Mouse (Mus musculus) bone marrow, adult 2 months (tissue): Measurements from ENCODE around the gene Orc2. TPM values are rescaled to one million over a fixed set of nuclear protein-coding genes. Genes with fewer than 3 reads are reported as not detected.

ENCODE experiments used
- H3K27ac ChIP-seq: fragments of 200-500 bp; 2 replicates; pipeline ENCODE4 v1.5.1; 2012; ENCODE audit warnings: low read depth, mild to moderate bottlenecking, control low read depth, inconsistent platforms, low read length; ENCODE audit not compliant: control insufficient read depth, poor library complexity, insufficient read depth
- H3K4me1 ChIP-seq: fragments of 200-500 bp; 2 replicates; pipeline ENCODE4 v1.6.1; 2011; ENCODE audit warnings: low read length; ENCODE audit not compliant: control insufficient read depth, insufficient read depth
- H3K4me3 ChIP-seq: fragments of 200-500 bp; replicated peaks from 2 replicates; pipeline ENCODE3; 2011; ENCODE audit warnings: mild to moderate bottlenecking, low read depth, low read length, control low read depth; ENCODE audit not compliant: control insufficient read depth
- CTCF ChIP-seq: fragments of 200-500 bp; IDR thresholded peaks from 2 replicates; pipeline ENCODE4 v1.5.1; 2011; ENCODE audit warnings: low read length, control low read depth; ENCODE audit not compliant: control insufficient read depth, insufficient read depth
- POLR2A ChIP-seq: fragments of 200-500 bp; IDR thresholded peaks from 2 replicates; pipeline ENCODE4 v1.6.1; 2011; ENCODE audit warnings: low read depth, mild to moderate bottlenecking, control low read depth, low read length, borderline replicate concordance; ENCODE audit not compliant: control insufficient read depth
- WGBS: fragments of 180-500 bp; shearing (Covaris S2); methylation state at CpG from one replicate; pipeline ENCODE4 v1.1.7; 2018; 5-methylcytosine and 5-hydroxymethylcytosine counted together
- polyA plus RNA-seq: library from polyadenylated mRNA; stranded (reverse); fragments of >200 nt; gene quantifications from 2 replicates; pipeline ENCODE4 v1.2.4, GENCODE M21; 2011; ENCODE audit warnings: low replicate concordance; ENCODE audit not compliant: missing spikeins, insufficient read depth, insufficient read length

Gene Orc2
- polyA plus RNA-seq, 1 experiment, result 22.6 TPM

DNA sequence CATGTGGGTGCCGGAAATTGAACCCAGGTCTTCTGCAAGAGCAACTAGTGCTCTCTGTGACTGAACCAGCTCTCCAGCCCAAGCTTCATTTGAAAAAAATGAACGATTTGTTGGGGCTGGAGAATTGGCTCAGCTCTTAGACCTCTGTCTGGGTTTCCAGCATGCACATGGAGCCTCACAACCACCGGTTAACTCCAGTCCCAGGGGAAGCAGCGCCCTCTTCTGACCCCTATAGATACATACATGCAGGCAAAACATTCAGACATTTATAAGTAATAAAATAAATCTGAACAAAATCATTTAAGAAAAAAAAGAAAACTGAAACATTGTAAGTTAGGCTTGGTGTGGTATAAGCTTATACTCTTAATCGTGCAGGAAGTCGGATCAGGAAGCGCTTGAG, 56.5 kb downstream of the Orc2 start:
- TF ChIP-seq POLR2A, result no peak
- TF ChIP-seq CTCF, result no peak
- 72% methylated on average over 7 of the region's 7 CpGs for WGBS
- H3K4me1 ChIP-seq, result peaks cover 2% of the 10 kb centered on the region
- H3K4me3 ChIP-seq, result no peak overlapping the region
- no peak overlapping the region for H3K27ac ChIP-seq

DNA sequence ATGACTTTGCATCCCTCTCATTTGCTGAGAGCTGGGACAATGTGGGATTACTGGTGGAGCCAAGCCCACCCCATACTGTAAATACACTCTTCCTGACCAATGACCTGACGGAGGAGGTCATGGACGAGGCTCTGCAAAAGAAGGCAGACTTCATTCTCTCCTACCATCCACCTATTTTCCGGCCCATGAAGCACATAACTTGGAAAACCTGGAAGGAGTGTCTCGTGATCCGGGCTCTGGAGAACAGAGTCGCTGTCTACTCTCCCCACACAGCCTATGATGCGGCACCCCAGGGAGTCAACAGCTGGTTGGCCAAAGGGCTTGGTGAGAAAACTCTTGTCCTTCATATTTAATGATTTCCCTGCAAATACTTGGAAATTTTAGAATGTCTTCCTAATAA, 57.1 kb downstream of the Orc2 start:
- no peak overlapping the region for H3K4me3 ChIP-seq
- TF ChIP-seq CTCF (no peak), POLR2A (no peak)
- peaks cover 2% of the 10 kb centered on the region for H3K4me1 ChIP-seq
- H3K27ac ChIP-seq, result no peak overlapping the region
- 91% methylated on average over 7 of the region's 7 CpGs for WGBS

DNA sequence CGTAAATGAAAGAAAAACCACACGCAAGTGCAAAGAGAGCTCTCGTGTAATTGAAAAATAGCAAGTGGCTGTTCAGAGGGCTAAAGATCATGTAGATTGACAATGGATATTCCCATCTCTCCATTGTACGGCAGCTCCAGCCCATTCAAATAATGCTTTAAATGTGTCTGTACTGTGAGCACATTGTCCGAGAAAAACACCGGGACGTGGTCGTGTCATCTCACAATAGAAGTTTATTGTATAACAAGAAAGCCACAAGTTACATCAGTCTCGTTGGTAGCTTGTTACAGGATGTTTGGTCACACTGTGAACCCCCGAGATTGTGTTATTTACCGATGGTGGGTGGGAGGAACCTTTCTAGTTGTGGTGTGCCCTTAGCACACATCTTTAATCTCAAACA, 59.0 kb downstream of the Orc2 start:
- TF ChIP-seq CTCF, result no peak
- TF ChIP-seq POLR2A, result no peak
- under 1% methylated on average over 11 of the region's 11 CpGs for WGBS
- Histone ChIP-seq H3K4me3 (peak overlapping the region; percentile 98), H3K4me1 (peaks cover 2% of the 10 kb centered on the region), H3K27ac (peak overlapping the region; percentile 96; the same call in 1 of the 2 replicates)

DNA sequence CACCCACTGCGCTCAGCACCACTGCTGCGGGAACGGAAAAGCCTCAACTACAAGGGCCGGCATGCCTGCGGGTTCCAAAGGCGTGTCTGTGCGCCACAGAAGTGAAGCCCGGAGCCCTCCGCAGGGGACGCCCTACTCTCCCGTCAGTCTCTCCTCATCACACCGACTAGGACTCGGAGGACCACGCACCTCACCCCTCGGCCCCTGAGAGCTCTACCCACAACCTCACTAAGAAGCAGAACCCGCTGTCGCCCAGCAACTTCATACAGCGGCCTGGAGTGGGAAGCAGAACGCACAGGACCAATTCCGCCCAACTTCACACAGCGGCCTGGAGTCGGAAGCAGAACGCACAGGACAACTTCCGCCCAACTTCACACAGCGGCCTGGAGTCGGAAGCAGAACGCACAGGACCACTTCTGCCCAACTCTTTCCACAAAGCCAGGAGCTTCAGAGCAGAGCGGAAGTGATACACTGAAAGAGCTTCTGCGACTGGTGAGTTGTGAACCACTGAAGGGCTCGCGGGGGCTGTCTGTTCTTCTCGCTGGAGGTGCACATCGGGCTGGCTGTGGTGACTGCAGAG, 59.7 kb downstream of the Orc2 start, which contains the start of the genes Nif3l1 and Ppil3:
TSS of gene Nif3l1 (plus strand) at position 9 of the 580 bp plus-strand sequence.
TSS of gene Ppil3 (minus strand) at position 344 of the 580 bp plus-strand sequence.
- WGBS, result under 1% methylated on average over 33 of the region's 33 CpGs
- H3K27ac ChIP-seq, result peak within 1 kb of the TSS; percentile 96
- H3K4me1 ChIP-seq, result peaks cover 2% of the 10 kb centered on the region
- TF ChIP-seq POLR2A (peak; percentile 52; the same call in 1 of the 2 replicates), CTCF (no peak; the same call in 1 of the 2 replicates)
- H3K4me3 ChIP-seq, result peak within 1 kb of the TSS; percentile 98

GRCm38 (mm10) chr1:58444691-58445090, 60.2 kb downstream of the Orc2 start:
- 10% methylated on average over 10 of the region's 10 CpGs for WGBS
- TF ChIP-seq POLR2A, result no peak
- peak overlapping the region; percentile 98 for H3K4me3 ChIP-seq
- peak overlapping the region; percentile 96 for H3K27ac ChIP-seq
- H3K4me1 ChIP-seq, result peaks cover 2% of the 10 kb centered on the region

DNA sequence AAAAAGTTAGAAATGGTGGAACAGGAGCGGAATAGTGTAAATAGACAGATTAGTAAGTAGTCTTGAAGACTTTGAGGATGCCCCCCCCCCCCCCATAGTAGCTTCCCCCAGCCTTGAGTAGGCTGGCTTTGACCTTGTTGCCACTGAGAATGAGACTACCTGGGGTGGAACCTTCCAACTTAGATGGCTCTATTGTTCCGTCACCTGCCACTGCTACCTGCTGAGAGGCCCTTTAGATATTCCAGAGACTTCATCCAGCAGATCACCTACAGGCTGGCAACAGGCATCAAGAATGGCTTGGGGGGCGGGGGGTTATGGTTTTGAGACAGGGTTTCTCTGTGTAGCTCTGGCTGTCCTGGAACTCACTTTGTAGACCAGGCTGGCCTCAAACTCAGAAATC, 80.4 kb downstream of the Orc2 start:
- no peak overlapping the region for H3K27ac ChIP-seq
- no peaks in the 10 kb centered on the region; the same call in 1 of the 2 replicates for H3K4me1 ChIP-seq
- 88% methylated on average over 3 of the region's 3 CpGs for WGBS
- TF ChIP-seq CTCF (no peak), POLR2A (no peak)
- H3K4me3 ChIP-seq, result no peak overlapping the region

DNA sequence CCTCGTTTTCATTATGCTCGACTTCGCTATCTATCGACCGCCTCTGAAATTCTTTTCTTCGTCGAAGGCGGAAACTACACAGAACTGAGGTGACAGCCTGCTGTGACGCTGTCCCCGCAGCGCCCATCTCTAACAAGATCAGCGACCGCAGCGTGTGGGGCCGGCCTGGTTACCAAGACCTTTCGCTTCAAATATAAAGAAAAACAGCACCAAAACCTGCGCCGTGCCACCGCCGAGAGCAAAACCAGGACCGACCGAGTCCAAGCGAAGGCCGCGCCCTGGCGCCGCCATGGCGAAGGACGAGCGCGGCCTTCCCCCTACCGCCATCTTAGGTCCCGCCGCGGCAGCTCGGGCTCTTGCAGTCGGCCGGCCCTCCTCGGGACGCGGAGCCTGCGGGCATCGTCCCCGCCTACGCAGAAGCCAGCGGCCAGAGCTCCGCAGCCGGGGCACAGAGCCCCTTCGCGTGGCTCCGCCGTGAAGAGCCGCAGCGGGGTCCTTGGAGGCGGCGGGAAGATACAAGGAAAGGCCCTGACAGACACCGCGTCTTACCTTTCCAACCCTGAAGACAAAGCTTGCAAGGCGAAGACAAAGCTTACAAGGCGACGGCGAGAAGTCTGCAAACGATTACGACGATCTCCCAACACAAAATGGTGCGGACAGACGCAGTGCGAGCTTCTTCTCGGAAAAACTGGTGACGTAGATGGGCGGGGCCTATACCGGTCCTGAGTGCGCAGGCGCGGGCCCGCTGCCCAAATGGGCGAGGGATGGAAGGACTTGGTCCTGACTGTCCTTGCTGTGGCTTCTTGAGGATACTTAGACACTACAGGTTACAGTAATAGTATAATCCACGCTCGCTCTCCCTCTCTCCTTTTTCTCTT, 81.3 kb downstream of the Orc2 start, which contains the start of gene Clk1:
TSS of gene Clk1 (minus strand) at position 696 of the 878 bp plus-strand sequence.
- under 1% methylated on average over 79 of the region's 79 CpGs for WGBS
- TF ChIP-seq CTCF (no peak), POLR2A (peak; percentile 93)

GRCm38 (mm10) chr1:58422879-58423278, 82.0 kb downstream of the Orc2 start:
- TF ChIP-seq CTCF, result no peak
- Histone ChIP-seq H3K27ac (peak overlapping the region; percentile 98), H3K4me1 (no peaks in the 10 kb centered on the region; the same call in 1 of the 2 replicates), H3K4me3 (peak overlapping the region; percentile 84)
- 1% methylated on average over 13 of the region's 13 CpGs for WGBS

More for the DNA sequence above, 81.3 kb downstream of the Orc2 start, which contains the start of gene Clk1:
- Histone ChIP-seq H3K27ac (peak within 1 kb of the TSS; percentile 98), H3K4me3 (peak within 1 kb of the TSS; percentile 84), H3K4me1 (no peaks in the 10 kb centered on the region; the same call in 1 of the 2 replicates)
